Mouse (Mus musculus): ENCODE results near the gene Atp2b1. TPM values are rescaled to one million over a fixed set of nuclear protein-coding genes. Genes with fewer than 3 reads are reported as not detected.

Atp2b1 gene
- polyA plus RNA-seq (2015; fragmentation: Nextera tagmentation; extraction: Ambion mirVana) = 38.1 and 43.9 TPM in 2 replicates

DNA sequence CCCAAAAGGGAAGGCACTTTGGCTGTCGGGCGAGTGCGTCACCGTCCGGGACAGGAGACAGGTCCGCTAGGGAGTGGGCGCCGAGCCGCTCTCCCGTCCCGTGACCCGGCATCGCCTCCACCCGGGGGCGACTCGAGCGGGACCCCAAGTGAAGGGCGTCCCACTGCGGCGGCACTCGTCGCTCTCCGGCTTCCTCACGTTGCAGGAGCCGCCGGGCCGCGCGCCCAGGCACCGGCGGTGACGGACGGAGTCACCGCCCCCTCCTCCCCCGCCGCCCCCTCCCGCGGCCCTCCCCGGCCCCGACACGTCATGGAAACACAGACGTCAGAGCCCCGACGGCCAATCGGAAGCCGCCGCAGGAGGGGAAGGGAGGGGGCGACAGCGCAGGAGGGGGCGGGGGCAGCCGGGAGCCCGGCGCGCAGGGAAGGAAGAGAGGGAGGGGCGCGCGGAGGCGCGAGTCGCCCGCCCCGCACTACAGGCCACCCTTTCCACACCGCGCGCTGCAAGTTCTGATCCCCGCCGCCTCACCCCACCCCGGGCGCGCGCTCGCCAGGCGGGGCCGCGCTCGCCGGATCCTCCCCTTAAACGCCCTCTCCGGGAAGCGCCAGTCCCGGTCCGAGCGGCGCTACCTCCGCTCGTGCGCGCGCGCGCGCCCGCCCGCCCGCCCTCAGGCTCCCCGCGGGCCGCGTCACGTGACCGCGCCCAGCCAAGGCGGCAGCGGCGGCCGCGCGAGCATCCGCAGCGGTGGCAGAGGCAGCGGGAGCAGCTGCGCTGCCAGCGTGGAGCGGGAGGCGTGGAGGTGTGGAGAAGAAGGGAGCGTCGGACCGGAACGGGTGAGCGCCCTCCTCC lies at the start of gene Atp2b1:
Gene Atp2b1, plus strand, starts transcription at position 446 of the 849 bp plus-strand sequence.
- H3K4me2 ChIP-seq = peak within 1 kb of the TSS; percentile 99
- no peaks in the 10 kb centered on the region for H3K27me3 ChIP-seq
- ATAC-seq (ENCODE audit: low read depth) = peak; percentile 85
- H3K27ac ChIP-seq = peak within 1 kb of the TSS; percentile 99
- peak within 1 kb of the TSS; percentile 98 for H3K9ac ChIP-seq
- no peaks in the 10 kb centered on the region for H3K36me3 ChIP-seq
- WGBS (ENCODE audit: insufficient replicate concordance) = under 1% methylated on average over 101 of the region's 120 CpGs
- H3K9me3 ChIP-seq (replicated peaks) = no peaks in the 10 kb centered on the region
- peak; percentile 88 for DNase-seq
- peaks cover 29% of the 10 kb centered on the region for H3K4me1 ChIP-seq (replicated peaks)
- peak within 1 kb of the TSS; percentile 99 for H3K4me3 ChIP-seq (replicated peaks)

DNA sequence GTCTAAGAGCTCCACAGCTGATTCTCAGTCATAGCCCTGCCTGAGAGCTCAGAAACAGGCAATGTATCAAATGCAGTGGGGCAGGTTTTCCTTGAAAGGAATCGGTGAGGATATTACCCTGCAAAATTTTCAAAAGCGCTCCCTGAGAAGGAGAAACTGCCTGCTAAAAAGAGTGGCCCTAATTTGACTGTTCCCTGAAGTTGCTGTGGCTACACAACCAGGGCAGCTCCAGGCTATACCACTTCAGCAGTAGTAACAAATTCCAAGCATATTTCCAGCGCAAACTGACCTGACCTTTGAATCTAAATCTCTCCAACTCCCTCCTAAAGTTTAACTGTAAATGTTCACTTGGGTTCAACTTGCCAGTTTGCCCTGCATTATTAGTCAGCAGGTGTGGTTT lies 49.4 kb upstream of the Atp2b1 start:
- ATAC-seq (ENCODE audit: low read depth) = no peak

DNA sequence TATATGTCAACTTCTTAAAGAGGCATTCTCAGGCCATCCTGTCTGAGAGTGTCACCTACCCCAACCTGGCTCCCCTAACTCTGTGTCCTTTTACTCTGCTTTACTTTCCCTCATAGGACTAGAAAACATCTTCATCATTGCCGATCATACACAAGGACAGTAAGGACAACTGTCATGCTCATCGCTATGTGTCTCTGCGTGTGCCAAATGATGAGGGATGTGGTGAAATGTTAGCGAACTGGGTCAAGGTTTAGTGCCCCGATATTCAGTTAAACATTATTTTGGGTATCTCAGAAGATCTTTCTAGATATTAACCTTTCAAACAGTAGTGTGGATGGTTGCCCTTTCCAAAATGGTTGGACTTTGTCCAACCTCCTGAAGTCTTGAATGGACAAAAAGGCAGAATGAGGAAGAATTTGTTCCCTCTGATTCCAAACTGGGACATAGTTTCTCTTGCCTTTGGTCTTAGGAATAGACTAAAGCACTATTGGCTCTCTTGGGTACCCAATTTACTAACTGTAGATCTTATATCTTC lies 47.3 kb upstream of the Atp2b1 start:
- Histone ChIP-seq H3K9me3 (replicated peaks) (no peaks in the 10 kb centered on the region), H3K27ac (no peak overlapping the region), H3K36me3 (no peaks in the 10 kb centered on the region), H3K4me3 (replicated peaks) (no peak overlapping the region), H3K4me2 (no peak overlapping the region), H3K27me3 (no peaks in the 10 kb centered on the region), H3K9ac (no peak overlapping the region), H3K4me1 (replicated peaks) (peaks cover 14% of the 10 kb centered on the region)
- WGBS (ENCODE audit: insufficient replicate concordance) = 85% methylated on average over 5 of the region's 5 CpGs
- no peak for DNase-seq
- no peak for ATAC-seq (ENCODE audit: low read depth)

More for the DNA sequence above, 49.4 kb upstream of the Atp2b1 start:
- no peak overlapping the region for H3K4me2 ChIP-seq
- no peak overlapping the region for H3K4me3 ChIP-seq (replicated peaks)
- WGBS (ENCODE audit: insufficient replicate concordance) = 76% methylated on average over 3 of the region's 3 CpGs
- no peak overlapping the region for H3K9ac ChIP-seq
- H3K9me3 ChIP-seq (replicated peaks) = no peaks in the 10 kb centered on the region
- DNase-seq = no peak
- H3K27me3 ChIP-seq = no peaks in the 10 kb centered on the region
- H3K36me3 ChIP-seq = no peaks in the 10 kb centered on the region
- peaks cover 28% of the 10 kb centered on the region for H3K4me1 ChIP-seq (replicated peaks)
- H3K27ac ChIP-seq = no peak overlapping the region

DNA sequence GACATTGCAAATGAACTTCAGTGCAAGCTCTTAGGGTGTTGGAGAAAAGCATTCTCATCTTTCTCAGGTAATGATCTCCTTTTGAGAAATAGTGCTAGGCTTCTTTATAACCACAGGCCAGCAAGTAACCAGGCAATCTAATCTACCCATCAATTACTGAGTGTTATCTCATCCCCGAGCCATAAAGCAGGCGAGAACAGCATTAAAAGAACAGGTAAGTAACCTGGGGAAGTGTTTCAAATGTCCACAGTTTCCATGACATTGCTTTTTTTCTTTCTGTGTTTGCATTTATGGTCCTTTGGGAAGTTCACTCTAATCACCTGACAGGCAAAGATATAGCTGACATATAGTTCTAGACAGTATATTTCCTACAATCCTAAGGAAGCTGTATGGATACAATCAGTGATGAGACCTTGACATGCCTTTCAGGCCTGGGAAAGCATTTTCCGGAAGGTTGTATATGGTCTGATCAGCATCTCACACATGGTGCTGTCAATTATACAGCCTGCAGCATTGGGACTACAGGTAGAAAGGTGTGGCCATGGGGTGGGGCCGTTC lies 45.8 kb upstream of the Atp2b1 start:
- no peak overlapping the region for H3K27ac ChIP-seq
- H3K4me1 ChIP-seq (replicated peaks) = no peaks in the 10 kb centered on the region
- DNase-seq = no peak
- 65% methylated on average over 4 of the region's 4 CpGs for WGBS (ENCODE audit: insufficient replicate concordance)
- no peaks in the 10 kb centered on the region for H3K36me3 ChIP-seq
- H3K9ac ChIP-seq = no peak overlapping the region
- no peak overlapping the region for H3K4me3 ChIP-seq (replicated peaks)
- no peak overlapping the region for H3K4me2 ChIP-seq
- no peak for ATAC-seq (ENCODE audit: low read depth)
- no peaks in the 10 kb centered on the region for H3K27me3 ChIP-seq
- H3K9me3 ChIP-seq (replicated peaks) = no peaks in the 10 kb centered on the region

DNA sequence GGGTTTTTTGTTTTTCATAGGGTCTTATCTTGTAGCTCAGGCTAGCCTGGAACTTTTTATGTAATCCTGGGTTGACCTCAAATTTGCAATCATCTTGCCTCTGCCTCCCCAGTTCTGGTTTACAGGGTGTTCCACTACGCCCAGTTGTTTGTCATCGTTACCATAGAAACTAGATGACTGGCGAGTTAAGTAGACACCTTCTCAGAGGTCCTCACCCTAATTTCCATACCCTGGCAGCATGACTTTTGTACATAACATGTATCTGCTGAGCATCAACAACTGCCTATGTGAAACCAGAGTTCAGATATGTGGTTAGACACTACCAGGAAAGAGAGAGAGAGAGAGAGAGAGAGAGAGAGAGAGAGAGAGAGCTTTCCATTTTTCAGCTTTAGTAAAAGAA lies 36.4 kb upstream of the Atp2b1 start:
- ATAC-seq (ENCODE audit: low read depth) (peak; percentile 74), DNase-seq (peak; percentile 38)
- Histone ChIP-seq H3K9me3 (replicated peaks) (no peaks in the 10 kb centered on the region), H3K27ac (peak overlapping the region; percentile 15; the same call in 1 of the 2 replicates), H3K9ac (no peak overlapping the region), H3K4me1 (replicated peaks) (peaks cover 39% of the 10 kb centered on the region), H3K36me3 (no peaks in the 10 kb centered on the region), H3K27me3 (no peaks in the 10 kb centered on the region), H3K4me2 (no peak overlapping the region), H3K4me3 (replicated peaks) (no peak overlapping the region)
- 54% methylated on average over 3 of the region's 3 CpGs for WGBS (ENCODE audit: insufficient replicate concordance)

DNA sequence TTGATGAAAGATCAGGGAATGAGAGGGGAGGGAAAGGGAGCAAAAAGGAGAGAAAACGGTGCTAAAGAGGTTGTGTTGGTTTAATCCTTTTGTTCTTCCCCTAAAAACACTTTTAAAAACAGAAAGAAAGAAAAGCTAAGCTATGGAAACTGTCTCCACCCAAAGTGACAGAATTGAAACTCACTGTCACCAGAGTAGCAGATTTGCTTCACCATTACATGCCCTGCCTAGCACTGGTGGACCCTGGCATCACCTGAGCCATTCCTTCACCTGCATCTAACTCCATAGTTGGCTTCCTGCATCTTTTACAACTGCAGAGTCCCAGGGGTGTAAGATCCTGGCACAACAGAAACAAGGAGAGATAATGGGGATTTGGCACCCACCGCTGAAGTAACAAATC lies 35.6 kb upstream of the Atp2b1 start:
- H3K27ac ChIP-seq = peak overlapping the region; percentile 27
- H3K4me2 ChIP-seq = no peak overlapping the region
- peaks cover 39% of the 10 kb centered on the region for H3K4me1 ChIP-seq (replicated peaks)
- H3K9ac ChIP-seq = no peak overlapping the region
- DNase-seq = no peak
- no peaks in the 10 kb centered on the region for H3K9me3 ChIP-seq (replicated peaks)
- H3K4me3 ChIP-seq (replicated peaks) = no peak overlapping the region
- no peaks in the 10 kb centered on the region for H3K36me3 ChIP-seq
- 75% methylated on average over 2 of the region's 2 CpGs for WGBS (ENCODE audit: insufficient replicate concordance)
- no peak for ATAC-seq (ENCODE audit: low read depth)
- no peaks in the 10 kb centered on the region for H3K27me3 ChIP-seq

DNA sequence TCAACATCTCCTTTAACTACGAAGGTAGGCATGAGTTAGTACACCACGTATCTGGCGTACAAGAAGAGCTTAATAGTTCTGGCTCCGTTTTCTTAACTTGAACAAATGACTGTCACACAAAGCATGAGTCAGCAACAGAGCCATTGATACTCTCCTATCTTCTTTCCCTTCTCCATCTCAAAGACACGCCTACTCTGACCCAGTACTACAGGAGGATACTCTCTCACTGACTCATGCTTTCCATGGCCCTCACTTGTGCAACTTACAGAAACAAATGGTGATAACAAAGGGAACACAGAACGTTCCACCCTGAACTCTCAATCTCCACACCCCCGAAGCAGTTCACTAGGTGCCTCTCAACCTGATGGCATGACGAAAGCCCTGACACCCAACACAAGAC lies 34.1 kb upstream of the Atp2b1 start:
- Histone ChIP-seq H3K27ac (peak overlapping the region; percentile 86), H3K4me3 (replicated peaks) (no peak overlapping the region), H3K4me2 (peak overlapping the region; percentile 36; the same call in 1 of the 2 replicates), H3K4me1 (replicated peaks) (peaks cover 39% of the 10 kb centered on the region), H3K9me3 (replicated peaks) (no peaks in the 10 kb centered on the region), H3K27me3 (no peaks in the 10 kb centered on the region), H3K36me3 (no peaks in the 10 kb centered on the region), H3K9ac (peak overlapping the region; percentile 29; the same call in 1 of the 2 replicates)
- ATAC-seq (ENCODE audit: low read depth) (peak; percentile 98), DNase-seq (peak; percentile 69)
- 42% methylated on average over 8 of the region's 8 CpGs for WGBS (ENCODE audit: insufficient replicate concordance)

DNA sequence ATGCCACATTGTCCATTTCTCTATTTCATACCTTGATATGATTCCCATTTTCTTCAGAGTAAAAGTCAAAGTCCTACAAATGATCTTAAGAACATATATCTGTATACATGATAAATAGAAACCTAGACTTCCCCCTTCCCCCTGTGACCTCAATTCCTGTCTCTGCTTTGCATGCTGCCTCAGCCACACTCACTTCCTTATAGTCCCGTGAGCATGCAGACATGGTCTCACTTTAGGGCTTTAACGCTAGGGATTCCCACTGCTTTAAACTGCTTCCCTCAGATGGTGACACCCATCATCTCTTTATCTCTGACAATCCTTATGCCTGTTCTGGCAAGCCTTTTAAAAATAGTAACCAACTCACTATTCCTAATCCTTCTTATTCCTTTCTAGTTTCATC lies 33.5 kb upstream of the Atp2b1 start:
- Histone ChIP-seq H3K9me3 (replicated peaks) (no peaks in the 10 kb centered on the region), H3K4me3 (replicated peaks) (no peak overlapping the region), H3K4me2 (no peak overlapping the region), H3K4me1 (replicated peaks) (peaks cover 39% of the 10 kb centered on the region), H3K36me3 (no peaks in the 10 kb centered on the region), H3K27ac (no peak overlapping the region), H3K27me3 (no peaks in the 10 kb centered on the region), H3K9ac (no peak overlapping the region)
- 29% methylated on average over 2 of the region's 2 CpGs for WGBS (ENCODE audit: insufficient replicate concordance)
- DNase-seq = no peak
- no peak for ATAC-seq (ENCODE audit: low read depth)

DNA sequence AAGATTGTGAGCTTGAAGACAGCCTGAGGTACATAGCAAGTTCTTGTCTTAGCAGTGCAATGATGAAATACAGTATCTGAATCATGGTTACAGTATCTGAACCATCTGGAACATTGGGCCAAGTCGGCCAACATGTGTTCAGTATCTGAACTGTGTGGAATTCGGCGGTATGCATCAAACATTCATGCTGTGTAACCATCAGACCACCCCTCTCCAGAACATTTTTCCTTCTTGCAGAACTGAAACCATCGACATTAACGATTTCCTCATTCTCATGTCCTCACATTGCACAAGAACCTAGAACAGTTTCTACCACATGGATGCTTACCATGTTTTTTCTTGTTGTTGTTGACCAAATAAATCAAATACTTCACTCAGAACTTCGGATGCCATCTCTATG lies 32.7 kb upstream of the Atp2b1 start:
- no peak for DNase-seq
- no peaks in the 10 kb centered on the region for H3K9me3 ChIP-seq (replicated peaks)
- WGBS (ENCODE audit: insufficient replicate concordance) = 75% methylated on average over 6 of the region's 6 CpGs
- H3K4me3 ChIP-seq (replicated peaks) = no peak overlapping the region
- H3K4me2 ChIP-seq = no peak overlapping the region
- peaks cover 39% of the 10 kb centered on the region for H3K4me1 ChIP-seq (replicated peaks)
- H3K9ac ChIP-seq = no peak overlapping the region
- no peak for ATAC-seq (ENCODE audit: low read depth)
- no peak overlapping the region for H3K27ac ChIP-seq
- H3K27me3 ChIP-seq = no peaks in the 10 kb centered on the region
- H3K36me3 ChIP-seq = no peaks in the 10 kb centered on the region

DNA sequence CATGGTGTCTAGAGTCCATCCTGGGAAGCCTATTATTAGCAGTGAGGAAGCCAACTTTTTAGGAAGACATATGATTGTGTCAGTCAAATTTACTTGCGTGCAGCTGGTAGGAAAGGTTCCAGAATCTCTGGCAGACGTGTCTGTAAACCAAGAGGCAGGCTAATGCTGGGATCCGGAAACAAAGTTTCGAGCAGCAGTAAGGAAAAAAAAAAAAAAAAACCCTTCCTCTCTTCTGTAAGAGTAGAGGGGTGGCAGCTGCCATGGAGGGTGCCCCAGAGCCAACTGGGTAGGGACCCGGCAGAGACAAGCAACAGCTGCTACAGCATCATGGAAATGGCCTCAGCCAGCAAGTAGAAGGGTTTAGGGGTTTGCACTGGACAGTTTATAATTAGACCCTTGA lies 31.6 kb upstream of the Atp2b1 start:
- Histone ChIP-seq H3K36me3 (no peaks in the 10 kb centered on the region), H3K27me3 (no peaks in the 10 kb centered on the region), H3K4me2 (no peak overlapping the region), H3K27ac (no peak overlapping the region), H3K4me3 (replicated peaks) (no peak overlapping the region), H3K4me1 (replicated peaks) (peaks cover 36% of the 10 kb centered on the region), H3K9me3 (replicated peaks) (no peaks in the 10 kb centered on the region), H3K9ac (no peak overlapping the region)
- no peak for ATAC-seq (ENCODE audit: low read depth)
- WGBS (ENCODE audit: insufficient replicate concordance) = 74% methylated on average over 5 of the region's 5 CpGs
- DNase-seq = no peak

DNA sequence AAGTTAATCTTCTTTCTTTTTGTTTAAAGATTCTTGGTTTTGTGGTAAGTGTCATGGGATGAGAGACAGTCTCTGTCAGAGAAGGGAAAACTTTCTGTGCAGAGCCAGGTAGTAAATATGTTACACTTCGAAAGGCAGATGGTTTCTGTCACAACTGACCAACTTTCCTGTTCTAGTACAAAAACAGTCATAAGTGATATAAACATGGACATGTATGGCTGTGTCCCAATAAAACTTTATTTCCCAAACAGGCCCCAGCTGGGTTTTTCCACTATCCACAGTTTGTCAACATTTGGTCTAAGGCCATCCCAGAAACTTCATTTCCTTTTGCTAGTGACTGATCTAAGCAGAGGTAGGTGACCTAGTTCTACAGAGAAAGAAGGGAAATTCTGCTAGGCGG lies 29.8 kb upstream of the Atp2b1 start:
- no peak overlapping the region for H3K9ac ChIP-seq
- ATAC-seq (ENCODE audit: low read depth) (no peak), DNase-seq (no peak)
- H3K36me3 ChIP-seq = no peaks in the 10 kb centered on the region
- no peak overlapping the region for H3K27ac ChIP-seq
- peaks cover 22% of the 10 kb centered on the region for H3K4me1 ChIP-seq (replicated peaks)
- no peaks in the 10 kb centered on the region for H3K27me3 ChIP-seq
- 58% methylated on average over 2 of the region's 2 CpGs for WGBS (ENCODE audit: insufficient replicate concordance)
- H3K9me3 ChIP-seq (replicated peaks) = no peaks in the 10 kb centered on the region
- H3K4me2 ChIP-seq = no peak overlapping the region
- H3K4me3 ChIP-seq (replicated peaks) = no peak overlapping the region

Measured in liver, embryonic 13.5 days (tissue).